Mouse (Mus musculus): ENCODE data around the gene Tex22. TPM values are rescaled to one million over a fixed set of nuclear protein-coding genes. Genes with fewer than 3 reads are reported as not detected.
A peak's percentile ranks its signal among the peaks of the same experiment; 100 is the strongest.

Tex22 gene
- total RNA-seq, 4 experiments from 2014 or later, result 0.38 to 0.65 (median 0.62) TPM; not detected in 1

- DNase-seq, result no peak
Measured at GRCm38 (mm10) chr12:113103846-113104451, 29.6 kb downstream of the Tex22 start.

- DNase-seq, result no peak
Measured at GRCm38 (mm10) chr12:113106386-113106785, 32.1 kb downstream of the Tex22 start.

GRCm38 (mm10) chr12:113107431-113108124 is 33.3 kb downstream of the Tex22 start:
- DNase-seq, result no peak

GRCm38 (mm10) chr12:113108528-113109283 is 34.4 kb downstream of the Tex22 start:
- DNase-seq, result no peak

- no peak for DNase-seq
Measured at GRCm38 (mm10) chr12:113109801-113110200, 35.5 kb downstream of the Tex22 start.

GRCm38 (mm10) chr12:113114141-113114540 is 39.8 kb downstream of the Tex22 start:
- DNase-seq, result peak; percentile 72

GRCm38 (mm10) chr12:113114856-113115538 is 40.7 kb downstream of the Tex22 start:
- DNase-seq, result no peak

GRCm38 (mm10) chr12:113119516-113120410 is 45.5 kb downstream of the Tex22 start:
- peak; percentile 61 for DNase-seq

GRCm38 (mm10) chr12:113124726-113125125 is 50.4 kb downstream of the Tex22 start:
- no peak for DNase-seq

- no peak for DNase-seq
Measured at GRCm38 (mm10) chr12:113130732-113131131, 56.4 kb downstream of the Tex22 start.

GRCm38 (mm10) chr12:113131601-113132000 is 57.3 kb downstream of the Tex22 start:
- DNase-seq, result no peak

- no peak for DNase-seq
Measured at GRCm38 (mm10) chr12:113132567-113132966, 58.3 kb downstream of the Tex22 start.

- DNase-seq, result no peak
Measured at GRCm38 (mm10) chr12:113133260-113133659, 59.0 kb downstream of the Tex22 start.

GRCm38 (mm10) chr12:113133861-113134403 is 59.6 kb downstream of the Tex22 start:
- no peak for DNase-seq

- no peak for DNase-seq
Measured at GRCm38 (mm10) chr12:113134502-113134901, 60.2 kb downstream of the Tex22 start.

GRCm38 (mm10) chr12:113135401-113135800 is 61.1 kb downstream of the Tex22 start:
- no peak for DNase-seq

- no peak for DNase-seq
Measured at GRCm38 (mm10) chr12:113136492-113137020, 62.3 kb downstream of the Tex22 start.

- DNase-seq, result no peak
Measured at GRCm38 (mm10) chr12:113137260-113138213, 63.2 kb downstream of the Tex22 start.

GRCm38 (mm10) chr12:113138291-113138690 is 64.0 kb downstream of the Tex22 start:
- no peak for DNase-seq

Data from adrenal gland, adult 8-10 months (tissue).